Mouse (Mus musculus) midbrain, embryonic 15.5 days (tissue): ENCODE results near the gene Mok. TPM values are rescaled to one million over a fixed set of nuclear protein-coding genes. Genes with fewer than 3 reads are reported as not detected.

Experiments
- ATAC-seq: fragments of 200-750 bp; cut with Nextera tagmentation; replicated peaks from 2 replicates; pipeline ENCODE4 v1.8.0; 2017; ENCODE audit warnings: moderate TSS enrichment
- H3K27ac ChIP-seq: fragments of 300-500 bp; sonication (generic); 2 replicates; pipeline ENCODE4 v1.5.1; 2015; ENCODE audit warnings: mild to moderate bottlenecking, inconsistent platforms
- H3K27me3 ChIP-seq: fragments of 300-500 bp; sonication (generic); replicated peaks from 2 replicates; pipeline ENCODE4 v1.6.1; 2015; ENCODE audit warnings: inconsistent platforms
- H3K36me3 ChIP-seq: fragments of 300-500 bp; sonication (generic); replicated peaks from 2 replicates; pipeline ENCODE4 v1.6.1; 2015; ENCODE audit warnings: inconsistent platforms
- H3K4me1 ChIP-seq: fragments of 300-500 bp; sonication (generic); 2 replicates; pipeline ENCODE4 v1.6.1; 2015; ENCODE audit warnings: inconsistent platforms
- H3K4me2 ChIP-seq: fragments of 300-500 bp; sonication (generic); 2 replicates; pipeline ENCODE4 v1.6.1; 2015; ENCODE audit warnings: inconsistent platforms, mild to moderate bottlenecking, moderate library complexity
- H3K4me3 ChIP-seq: fragments of 300-500 bp; sonication (generic); 2 replicates; pipeline ENCODE4 v1.5.1; 2015; ENCODE audit warnings: mild to moderate bottlenecking, inconsistent platforms
- H3K9ac ChIP-seq: fragments of 300-500 bp; sonication (generic); 2 replicates; pipeline ENCODE4 v1.6.1; 2015; ENCODE audit warnings: mild to moderate bottlenecking, inconsistent platforms
- H3K9me3 ChIP-seq: fragments of 300-500 bp; sonication (generic); 2 replicates; pipeline ENCODE4 v1.6.1; 2016; ENCODE audit warnings: inconsistent platforms
- WGBS: fragments of 180-500 bp; shearing (Covaris S2); methylation state at CpG from one replicate; pipeline ENCODE4 v1.1.7; 2015; ENCODE audit warnings: mixed read lengths; 5-methylcytosine and 5-hydroxymethylcytosine counted together
- polyA plus RNA-seq: library from polyadenylated mRNA; unstranded; fragments of >200 nt; fragmentation: Nextera tagmentation; extraction: Ambion mirVana; gene quantifications from 2 replicates; pipeline ENCODE4 v1.2.1, GENCODE M21; 2015

Gene Mok
- polyA plus RNA-seq, 1 experiment from 2014 or later = 17.2 TPM

GRCm38 (mm10) chr12:110822366-110822765, 18.4 kb downstream of the Mok start:
- 91% methylated on average over 7 of the region's 7 CpGs for WGBS
- no peaks in the 10 kb centered on the region for H3K9me3 ChIP-seq
- H3K9ac ChIP-seq = no peak overlapping the region
- no peaks in the 10 kb centered on the region for H3K27me3 ChIP-seq
- H3K36me3 ChIP-seq = 0 out of 2 replicates have a peak, but pooled peaks cover 2% of the 10 kb centered on the region
- no peak overlapping the region for H3K27ac ChIP-seq
- H3K4me3 ChIP-seq = no peak overlapping the region
- no peak for ATAC-seq
- H3K4me1 ChIP-seq = no peaks in the 10 kb centered on the region
- H3K4me2 ChIP-seq = no peak overlapping the region

GRCm38 (mm10) chr12:110821787-110822186, 19.0 kb downstream of the Mok start:
- no peaks in the 10 kb centered on the region for H3K9me3 ChIP-seq
- no peak overlapping the region for H3K27ac ChIP-seq
- H3K9ac ChIP-seq = no peak overlapping the region
- WGBS = 99% methylated on average over 2 of the region's 2 CpGs
- no peaks in the 10 kb centered on the region for H3K4me1 ChIP-seq
- H3K27me3 ChIP-seq = no peaks in the 10 kb centered on the region
- no peaks in the 10 kb centered on the region for H3K36me3 ChIP-seq
- ATAC-seq = no peak
- no peak overlapping the region for H3K4me3 ChIP-seq
- no peak overlapping the region for H3K4me2 ChIP-seq

DNA sequence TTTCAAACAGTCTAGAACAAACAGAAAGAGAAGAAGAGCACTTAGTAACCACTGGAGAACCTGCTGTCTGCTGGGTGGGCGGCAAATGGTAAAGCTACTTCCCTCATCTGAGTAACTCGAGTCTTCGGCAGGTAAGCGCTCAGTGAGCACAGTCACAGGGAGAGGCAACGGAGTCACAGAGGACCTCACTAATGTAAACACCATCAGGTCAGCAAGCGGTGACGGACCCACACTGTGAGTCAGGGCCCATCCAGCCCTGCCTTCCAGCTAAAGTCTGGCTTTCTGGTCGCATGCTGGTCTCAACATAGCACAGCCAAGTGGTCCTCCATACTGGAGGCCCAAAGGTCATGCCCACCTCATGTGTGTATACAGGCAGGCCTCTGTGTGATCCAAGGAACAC, 21.4 kb downstream of the Mok start:
- ATAC-seq = no peak
- Histone ChIP-seq H3K27me3 (no peaks in the 10 kb centered on the region), H3K9me3 (no peaks in the 10 kb centered on the region), H3K36me3 (no peaks in the 10 kb centered on the region), H3K4me2 (no peak overlapping the region), H3K4me1 (no peaks in the 10 kb centered on the region), H3K4me3 (no peak overlapping the region), H3K9ac (no peak overlapping the region), H3K27ac (no peak overlapping the region)
- 85% methylated on average over 8 of the region's 8 CpGs for WGBS

- WGBS = 96% methylated on average over 2 of the region's 2 CpGs
- no peak for ATAC-seq
- H3K4me3 ChIP-seq = no peak overlapping the region
- H3K4me1 ChIP-seq = no peaks in the 10 kb centered on the region
- H3K4me2 ChIP-seq = no peak overlapping the region
- H3K36me3 ChIP-seq = peaks cover 3% of the 10 kb centered on the region; the same call in 1 of the 2 replicates
- H3K9ac ChIP-seq = no peak overlapping the region
- no peaks in the 10 kb centered on the region for H3K27me3 ChIP-seq
- no peak overlapping the region for H3K27ac ChIP-seq
- H3K9me3 ChIP-seq = no peaks in the 10 kb centered on the region
These were observed 23.9 kb downstream of the Mok start for GRCm38 (mm10) chr12:110816833-110817232.

DNA sequence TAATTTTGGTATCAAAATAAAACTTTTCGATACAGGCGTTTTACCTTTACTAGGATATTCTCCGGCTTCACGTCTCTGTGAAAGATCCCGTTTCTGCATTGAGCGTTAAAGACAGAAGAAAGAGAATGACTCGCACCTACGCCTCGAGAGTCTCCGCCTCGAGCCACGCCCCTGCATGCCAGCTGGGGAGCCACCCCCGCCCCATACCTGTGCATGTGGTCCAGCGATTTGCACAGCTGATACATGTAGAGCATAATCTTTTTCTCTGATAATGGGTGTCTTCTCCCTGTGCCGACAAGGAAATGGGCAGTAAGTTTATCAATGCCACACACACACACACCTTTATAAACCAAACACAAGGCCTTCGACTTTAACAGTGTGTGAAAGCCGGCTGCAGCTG, 25.8 kb downstream of the Mok start:
- H3K9ac ChIP-seq = no peak overlapping the region
- WGBS = 81% methylated on average over 17 of the region's 17 CpGs
- no peak overlapping the region for H3K4me2 ChIP-seq
- H3K27me3 ChIP-seq = no peaks in the 10 kb centered on the region
- no peaks in the 10 kb centered on the region for H3K9me3 ChIP-seq
- no peak for ATAC-seq
- no peaks in the 10 kb centered on the region for H3K4me1 ChIP-seq
- peaks cover 3% of the 10 kb centered on the region; the same call in 1 of the 2 replicates for H3K36me3 ChIP-seq
- H3K4me3 ChIP-seq = no peak overlapping the region
- no peak overlapping the region for H3K27ac ChIP-seq

DNA sequence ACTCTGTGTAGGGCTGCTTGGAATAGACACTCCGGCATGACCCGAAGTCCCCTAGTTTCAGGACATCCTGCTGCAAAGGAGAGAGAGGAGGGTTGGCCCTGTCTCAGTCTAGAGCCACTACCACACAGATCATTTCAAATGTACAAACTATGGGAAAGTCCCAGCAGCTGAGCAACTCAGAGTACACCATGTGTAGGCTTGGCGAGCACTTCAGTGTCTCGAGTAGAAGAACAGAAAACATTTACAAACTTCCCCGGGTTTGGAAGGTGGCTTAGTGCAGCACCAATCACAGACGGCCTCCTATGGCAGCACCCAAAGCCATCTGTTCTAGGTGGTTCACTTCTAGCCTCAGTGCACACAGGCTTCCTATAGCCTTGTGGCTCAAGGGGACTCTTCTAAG, 27.1 kb downstream of the Mok start:
- H3K36me3 ChIP-seq = peaks cover 3% of the 10 kb centered on the region; the same call in 1 of the 2 replicates
- H3K27ac ChIP-seq = no peak overlapping the region
- ATAC-seq = no peak
- H3K9ac ChIP-seq = no peak overlapping the region
- no peaks in the 10 kb centered on the region for H3K27me3 ChIP-seq
- no peak overlapping the region for H3K4me2 ChIP-seq
- 95% methylated on average over 6 of the region's 6 CpGs for WGBS
- no peak overlapping the region for H3K4me3 ChIP-seq
- no peaks in the 10 kb centered on the region for H3K9me3 ChIP-seq
- H3K4me1 ChIP-seq = no peaks in the 10 kb centered on the region

GRCm38 (mm10) chr12:110813132-110813531, 27.6 kb downstream of the Mok start:
- H3K4me1 ChIP-seq = no peaks in the 10 kb centered on the region; the same call in 1 of the 2 replicates
- H3K9me3 ChIP-seq = no peaks in the 10 kb centered on the region
- no peak overlapping the region for H3K27ac ChIP-seq
- H3K4me2 ChIP-seq = no peak overlapping the region
- no peaks in the 10 kb centered on the region for H3K27me3 ChIP-seq
- no peak for ATAC-seq
- no peak overlapping the region for H3K9ac ChIP-seq
- 93% methylated on average over 9 of the region's 9 CpGs for WGBS
- H3K36me3 ChIP-seq = peaks cover 3% of the 10 kb centered on the region; the same call in 1 of the 2 replicates
- H3K4me3 ChIP-seq = no peak overlapping the region

DNA sequence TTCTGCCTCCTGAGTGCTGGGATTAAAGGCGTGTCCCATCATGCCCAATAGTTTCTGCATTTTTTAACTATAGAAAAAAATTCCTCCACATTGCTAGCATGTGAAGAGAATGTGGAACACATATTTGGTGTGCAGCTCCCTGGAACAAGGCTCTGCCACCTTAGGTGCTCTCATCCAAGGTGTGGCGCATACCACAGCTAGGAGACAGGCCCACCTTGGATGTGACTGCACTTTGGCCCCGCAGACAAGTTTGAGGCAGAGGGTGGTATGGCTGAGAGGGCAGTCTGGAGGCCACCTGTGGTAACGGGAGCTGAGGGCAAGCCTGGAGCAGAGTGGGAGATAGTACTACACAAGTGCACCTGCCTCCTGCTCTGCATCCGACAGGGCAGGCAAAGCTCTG, 31.9 kb downstream of the Mok start:
- ATAC-seq = no peak
- 90% methylated on average over 5 of the region's 5 CpGs for WGBS
- no peaks in the 10 kb centered on the region for H3K27me3 ChIP-seq
- no peak overlapping the region for H3K27ac ChIP-seq
- H3K9ac ChIP-seq = no peak overlapping the region
- H3K4me3 ChIP-seq = no peak overlapping the region
- no peaks in the 10 kb centered on the region for H3K9me3 ChIP-seq
- no peak overlapping the region for H3K4me2 ChIP-seq
- H3K36me3 ChIP-seq = peaks cover 3% of the 10 kb centered on the region; the same call in 1 of the 2 replicates
- H3K4me1 ChIP-seq = peaks cover 4% of the 10 kb centered on the region

DNA sequence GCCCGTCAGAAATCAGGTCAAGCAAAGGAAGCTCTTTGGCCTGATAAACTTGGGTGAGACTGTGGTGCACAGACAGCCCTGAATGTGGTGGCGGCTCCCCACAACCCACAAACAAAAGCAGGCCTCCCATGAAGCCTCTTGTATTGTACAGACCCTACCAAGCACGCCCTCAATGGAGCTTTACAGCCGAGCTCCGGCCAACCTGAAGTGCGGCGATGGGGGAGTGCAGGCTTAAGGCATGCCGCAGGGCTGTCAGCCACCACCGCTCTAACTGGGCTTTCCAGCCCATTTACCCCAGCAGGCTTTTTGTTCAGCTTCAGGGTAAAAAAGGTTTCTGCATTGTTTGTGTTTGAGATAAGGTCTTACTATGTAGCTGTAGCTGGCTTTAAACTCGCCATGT, 32.3 kb downstream of the Mok start:
- H3K9me3 ChIP-seq = no peaks in the 10 kb centered on the region
- peaks cover 4% of the 10 kb centered on the region for H3K4me1 ChIP-seq
- H3K4me2 ChIP-seq = no peak overlapping the region
- ATAC-seq = no peak
- H3K27me3 ChIP-seq = no peaks in the 10 kb centered on the region
- WGBS = 15% methylated on average over 10 of the region's 10 CpGs
- H3K27ac ChIP-seq = no peak overlapping the region
- H3K4me3 ChIP-seq = no peak overlapping the region
- no peak overlapping the region for H3K9ac ChIP-seq
- H3K36me3 ChIP-seq = peaks cover 3% of the 10 kb centered on the region; the same call in 1 of the 2 replicates

DNA sequence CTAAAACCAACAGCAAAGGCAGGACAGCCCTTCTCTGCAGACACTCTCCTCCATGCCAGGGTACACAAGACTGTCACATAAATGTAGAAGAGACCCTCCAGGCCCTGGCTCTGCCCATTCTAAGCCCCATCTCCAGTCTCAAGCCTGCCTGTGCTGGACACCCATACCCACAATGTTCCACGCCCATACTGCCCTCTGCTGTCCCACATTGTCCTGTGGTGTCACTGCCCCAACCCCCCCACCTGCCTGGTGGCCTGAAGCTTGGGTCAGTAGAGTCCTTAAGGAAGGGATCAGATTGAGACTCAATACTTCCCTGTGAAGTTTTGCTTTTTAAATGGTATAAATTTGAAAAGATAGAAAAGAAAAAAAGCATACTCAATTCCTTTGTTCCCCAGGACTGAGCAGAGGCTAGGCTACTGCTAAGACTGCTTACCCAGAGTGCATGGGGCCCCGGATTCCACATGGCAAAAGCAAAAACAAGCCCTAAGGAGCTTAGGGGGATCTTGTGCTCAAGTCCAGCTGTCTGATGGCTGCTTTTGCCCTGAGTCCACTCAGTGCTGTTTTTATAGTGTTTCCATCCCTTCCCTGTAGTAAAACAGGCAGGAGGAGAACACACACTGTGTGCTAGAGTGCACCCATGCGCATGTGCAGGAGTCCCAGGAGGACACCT, 34.3 kb downstream of the Mok start:
- WGBS = 64% methylated on average over 3 of the region's 3 CpGs
- no peak overlapping the region for H3K9ac ChIP-seq
- H3K9me3 ChIP-seq = no peaks in the 10 kb centered on the region
- H3K27ac ChIP-seq = no peak overlapping the region
- no peaks in the 10 kb centered on the region for H3K27me3 ChIP-seq
- peaks cover 4% of the 10 kb centered on the region for H3K4me1 ChIP-seq
- no peaks in the 10 kb centered on the region for H3K36me3 ChIP-seq
- no peak for ATAC-seq
- no peak overlapping the region for H3K4me3 ChIP-seq
- no peak overlapping the region for H3K4me2 ChIP-seq

DNA sequence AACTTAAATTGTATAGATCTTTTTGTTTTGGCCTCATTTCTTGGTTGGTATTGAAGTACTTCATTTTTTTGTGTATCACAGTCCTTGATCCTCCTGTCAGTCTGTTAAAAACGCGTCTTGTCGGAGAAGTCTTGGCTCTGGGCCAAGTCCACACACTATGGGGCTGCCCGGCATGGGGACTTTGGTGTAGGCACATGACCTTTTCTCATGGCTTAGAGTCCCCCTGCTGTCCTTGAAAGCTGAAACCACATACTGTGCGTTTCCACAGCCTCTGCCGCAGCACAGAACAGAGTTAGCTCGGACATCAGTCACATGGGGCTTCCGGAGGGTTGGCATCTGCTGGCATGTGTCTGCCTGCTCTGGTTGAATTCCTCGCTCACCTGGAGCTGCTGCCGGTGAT, 36.5 kb downstream of the Mok start:
- H3K4me3 ChIP-seq = no peak overlapping the region

DNA sequence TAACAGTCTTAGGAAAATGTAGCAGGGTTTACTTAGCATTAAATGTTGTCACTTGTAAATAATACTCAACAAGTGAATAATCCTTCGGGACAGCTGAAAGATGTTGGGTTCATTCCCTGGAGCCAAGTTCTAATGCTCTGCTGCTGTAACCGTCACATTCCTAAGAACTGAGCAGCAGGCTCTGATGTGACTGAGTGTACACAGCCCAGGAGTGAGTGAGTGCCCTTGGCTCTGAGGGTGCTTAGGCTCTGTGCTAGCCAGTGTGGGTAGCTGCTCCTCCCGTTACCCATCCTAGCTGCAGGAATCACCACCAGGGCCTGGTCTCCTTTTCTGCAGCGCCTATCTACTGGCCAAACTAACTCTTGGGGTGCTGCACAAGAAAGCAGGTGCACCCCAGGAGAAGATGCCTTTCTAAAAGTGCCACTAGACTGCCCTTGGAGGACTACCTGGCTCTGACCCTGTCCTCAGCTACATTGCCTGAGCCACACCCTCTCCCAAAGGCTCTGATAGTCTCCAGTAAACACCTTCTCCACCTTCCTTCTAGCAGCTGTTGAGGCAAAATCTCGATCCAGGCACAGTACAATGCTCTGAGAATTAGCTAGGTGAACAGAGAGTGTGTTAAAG, 38.0 kb downstream of the Mok start:
- no peaks in the 10 kb centered on the region for H3K27me3 ChIP-seq
- peaks cover 4% of the 10 kb centered on the region for H3K4me1 ChIP-seq
- H3K4me2 ChIP-seq = no peak overlapping the region
- no peak overlapping the region for H3K27ac ChIP-seq
- H3K9ac ChIP-seq = no peak overlapping the region
- ATAC-seq = no peak
- H3K9me3 ChIP-seq = no peaks in the 10 kb centered on the region
- WGBS = 88% methylated on average over 5 of the region's 5 CpGs
- no peaks in the 10 kb centered on the region for H3K36me3 ChIP-seq
- no peak overlapping the region for H3K4me3 ChIP-seq

More for the DNA sequence above, 36.5 kb downstream of the Mok start:
- no peaks in the 10 kb centered on the region for H3K27me3 ChIP-seq
- H3K4me2 ChIP-seq = no peak overlapping the region
- H3K27ac ChIP-seq = no peak overlapping the region
- no peak; the same call in 1 of the 2 replicates for ATAC-seq
- WGBS = 19% methylated on average over 10 of the region's 10 CpGs
- peaks cover 4% of the 10 kb centered on the region for H3K4me1 ChIP-seq
- H3K36me3 ChIP-seq = no peaks in the 10 kb centered on the region
- H3K9me3 ChIP-seq = no peaks in the 10 kb centered on the region
- no peak overlapping the region for H3K9ac ChIP-seq
